Mouse (Mus musculus) liver, embryonic 14.5 days (tissue): ENCODE data around the gene Kifap3. TPM values are rescaled to one million over a fixed set of nuclear protein-coding genes. Genes with fewer than 3 reads are reported as not detected.

Experiments used
- ATAC-seq: fragments of 200-750 bp; cut with Nextera tagmentation; 2 replicates; pipeline ENCODE4 v1.8.0; 2017; ENCODE audit warnings: moderate number of reproducible peaks, mild to moderate bottlenecking, moderate library complexity; ENCODE audit not compliant: insufficient read depth
- DNase-seq, 3 experiments: peaks; one replicate each; pipeline ENCODE4 v3.0.0-alpha.2; 2012 to 2013; ENCODE audit warnings: low read depth in 3 of 3, low spot score in 3 of 3
- H3K27ac ChIP-seq: fragments of 300-500 bp; sonication (generic); 2 replicates; pipeline ENCODE4 v1.5.1; 2014; ENCODE audit warnings: moderate library complexity, mild to moderate bottlenecking, control low read depth, inconsistent platforms
- H3K27me3 ChIP-seq: fragments of 300-500 bp; sonication (generic); 2 replicates; pipeline ENCODE4 v1.6.1; 2014; ENCODE audit warnings: mild to moderate bottlenecking, low read length, moderate library complexity; ENCODE audit not compliant: control insufficient read depth, insufficient read depth
- H3K36me3 ChIP-seq: fragments of 300-500 bp; sonication (generic); replicated peaks from 2 replicates; pipeline ENCODE4 v1.6.1; 2014; ENCODE audit warnings: low read depth; ENCODE audit not compliant: control insufficient read depth, insufficient read depth
- H3K4me1 ChIP-seq, 2 experiments: fragments of 200-500 bp in 1 of 2; fragments of 300-500 bp in 1 of 2; sonication (generic) in 1 of 2; replicated peaks; 2 replicates each; pipeline ENCODE4 v1.6.1; 2012 to 2014; ENCODE audit warnings: antibody characterized with exemption in 1 of 2, inconsistent platforms in 1 of 2, low read length in 1 of 2; ENCODE audit not compliant: control insufficient read depth in 2 of 2, insufficient read depth in 2 of 2
- H3K4me2 ChIP-seq: fragments of 300-500 bp; sonication (generic); 2 replicates; pipeline ENCODE4 v1.6.1; 2014; ENCODE audit warnings: low read depth, mild to moderate bottlenecking, control low read depth, moderate library complexity
- H3K4me3 ChIP-seq, 2 experiments: fragments of 200-500 bp in 1 of 2; fragments of 300-500 bp in 1 of 2; sonication (generic) in 1 of 2; 2 replicates each; pipeline ENCODE4 v1.5.1; 2012 to 2014; ENCODE audit warnings: low read depth in 2 of 2, low read length in 2 of 2, mild to moderate bottlenecking in 2 of 2, control low read depth in 1 of 2, inconsistent platforms in 1 of 2, moderate library complexity in 1 of 2; ENCODE audit not compliant: insufficient read depth in 1 of 2
- H3K9ac ChIP-seq: fragments of 300-500 bp; sonication (generic); replicated peaks from 2 replicates; pipeline ENCODE4 v1.6.1; 2014; ENCODE audit warnings: mild to moderate bottlenecking, control low read depth, moderate library complexity
- H3K9me3 ChIP-seq: fragments of 300-500 bp; sonication (generic); 2 replicates; pipeline ENCODE4 v1.6.1; 2016; ENCODE audit warnings: low read length, mixed read lengths; ENCODE audit not compliant: control insufficient read depth
- CTCF ChIP-seq: IDR thresholded peaks from 2 replicates; pipeline ENCODE4 v1.5.1; 2016; ENCODE audit warnings: antibody characterized with exemption, low read depth, control low read depth
- EP300 ChIP-seq: IDR thresholded peaks from 2 replicates; pipeline ENCODE4 v1.6.1; 2016; ENCODE audit warnings: antibody characterized with exemption, low read depth
- WGBS: fragments of 180-500 bp; shearing (Covaris S2); extraction: QIAGEN DNeasy Blood & Tissue Kit; methylation state at CpG from one replicate; pipeline ENCODE4 v1.1.7; 2014; ENCODE audit not compliant: insufficient replicate concordance; 5-methylcytosine and 5-hydroxymethylcytosine counted together
- polyA plus RNA-seq, 2 experiments: library from polyadenylated mRNA; depleted of rRNA in 1 of 2; stranded (reverse) in 1 of 2; unstranded in 1 of 2; fragments of >200 nt; fragmentation: Nextera tagmentation in 1 of 2; extraction: Ambion mirVana in 1 of 2; gene quantifications; 2 replicates each; pipeline versions ENCODE4 v1.2.1 to v1.2.3; 2012 to 2014

The Kifap3 gene
- polyA plus RNA-seq, 2 experiments, result 1.3 to 2.3 TPM

- H3K4me1 ChIP-seq, result no peaks in the 10 kb centered on the region
- H3K27ac ChIP-seq, result no peak overlapping the region
- DNase-seq (no peak), ATAC-seq (no peak)
- TF ChIP-seq EP300 (no peak), CTCF (no peak)
- WGBS, result 70% methylated on average over 3 of the region's 3 CpGs
- H3K9ac ChIP-seq, result no peak overlapping the region
- no peak overlapping the region for H3K4me3 ChIP-seq
- H3K27me3 ChIP-seq, result no peaks in the 10 kb centered on the region
- no peak overlapping the region for H3K4me2 ChIP-seq
- H3K9me3 ChIP-seq, result no peaks in the 10 kb centered on the region
- H3K36me3 ChIP-seq, result no peaks in the 10 kb centered on the region
Observed at GRCm38 (mm10) chr1:163903411-163903810, 124.0 kb downstream of the Kifap3 start.

DNA sequence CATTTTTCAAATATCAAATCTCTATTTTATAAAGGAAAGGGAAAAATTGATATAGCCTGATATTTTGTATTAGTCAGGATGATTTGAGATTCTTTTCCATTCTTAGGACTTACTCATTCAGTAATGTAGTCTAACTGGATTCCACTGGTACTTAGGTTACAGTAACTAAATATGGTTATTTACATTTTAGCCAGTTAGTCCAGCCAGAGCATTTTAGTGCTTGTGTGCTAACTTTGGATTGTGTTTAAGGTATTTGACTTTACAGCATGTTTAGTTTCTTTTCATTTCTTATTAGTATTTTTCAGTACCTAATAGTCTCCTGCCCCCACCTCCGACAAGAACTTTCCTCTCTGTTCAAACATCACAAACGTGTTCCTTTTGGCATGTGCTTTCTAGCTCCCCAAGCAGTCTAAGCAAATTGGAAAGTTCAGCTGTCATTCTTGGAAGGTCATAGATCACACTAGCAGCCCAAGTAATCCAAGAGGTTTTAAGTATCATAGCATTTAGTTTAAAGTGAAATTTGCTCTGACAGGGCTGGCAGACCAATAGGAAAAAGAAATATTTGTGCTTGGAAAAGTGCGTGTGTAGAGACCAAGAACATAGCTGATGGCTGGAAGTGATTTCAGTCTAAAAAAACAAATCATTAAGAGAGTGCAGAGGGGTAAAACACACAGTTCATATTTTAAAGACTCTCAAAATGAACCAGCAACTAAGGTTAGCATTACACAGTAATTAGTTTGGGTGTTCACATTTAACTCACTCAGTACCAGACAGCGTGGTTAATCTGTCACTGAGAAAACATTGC lies 127.8 kb downstream of the Kifap3 start:
- Histone ChIP-seq H3K27me3 (no peaks in the 10 kb centered on the region), H3K9me3 (no peaks in the 10 kb centered on the region), H3K4me1 (no peaks in the 10 kb centered on the region), H3K9ac (no peak overlapping the region), H3K36me3 (no peaks in the 10 kb centered on the region), H3K27ac (no peak overlapping the region), H3K4me2 (no peak overlapping the region), H3K4me3 (no peak overlapping the region)
- WGBS, result 67% methylated on average over 4 of the region's 4 CpGs
- ATAC-seq (no peak), DNase-seq (no peak)
- TF ChIP-seq EP300, result no peak
- TF ChIP-seq CTCF, result no peak

- WGBS, result 31% methylated on average over 11 of the region's 11 CpGs
- no peak for DNase-seq
- H3K9ac ChIP-seq, result no peak overlapping the region
- no peak overlapping the region for H3K4me2 ChIP-seq
- H3K4me1 ChIP-seq, result no peaks in the 10 kb centered on the region
- no peaks in the 10 kb centered on the region for H3K9me3 ChIP-seq
- no peak for ATAC-seq
- H3K36me3 ChIP-seq, result no peaks in the 10 kb centered on the region
- no peaks in the 10 kb centered on the region for H3K27me3 ChIP-seq
- H3K27ac ChIP-seq, result no peak overlapping the region
- no peak overlapping the region for H3K4me3 ChIP-seq
- no peak for TF ChIP-seq EP300
- TF ChIP-seq CTCF, result no peak
Observed at GRCm38 (mm10) chr1:163908389-163908788, 129.0 kb downstream of the Kifap3 start.

GRCm38 (mm10) chr1:163910343-163910742 lies 131.0 kb downstream of the Kifap3 start:
- Histone ChIP-seq H3K4me2 (no peak overlapping the region), H3K27ac (no peak overlapping the region), H3K36me3 (no peaks in the 10 kb centered on the region), H3K9me3 (no peaks in the 10 kb centered on the region), H3K9ac (no peak overlapping the region), H3K4me1 (no peaks in the 10 kb centered on the region), H3K27me3 (no peaks in the 10 kb centered on the region), H3K4me3 (no peak overlapping the region)
- TF ChIP-seq EP300 (no peak), CTCF (peak; percentile 59; the same call in 1 of the 2 replicates)
- 3% methylated on average over 2 of the region's 2 CpGs for WGBS
- DNase-seq (no peak), ATAC-seq (no peak; the same call in 1 of the 2 replicates)

DNA sequence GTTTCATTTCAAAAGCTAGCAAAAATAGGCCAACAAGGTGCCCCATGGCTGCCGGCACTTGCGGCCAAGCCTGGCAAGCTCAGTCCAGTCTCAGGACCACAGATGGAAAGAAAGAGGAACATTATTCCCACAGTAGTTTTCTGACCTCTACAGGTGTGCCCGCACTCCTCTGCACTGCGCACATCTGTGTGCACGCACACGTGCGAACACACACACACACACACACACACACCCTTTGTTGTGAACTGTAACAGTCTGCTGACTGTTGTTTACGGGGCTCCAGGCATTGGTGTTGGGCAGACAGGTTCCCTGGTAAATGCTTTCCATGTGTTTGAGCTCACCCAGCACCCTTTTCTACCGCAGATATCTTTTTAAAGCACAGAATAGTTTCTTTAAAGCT lies 131.4 kb downstream of the Kifap3 start:
- Histone ChIP-seq H3K4me1 (no peaks in the 10 kb centered on the region), H3K9ac (no peak overlapping the region), H3K27me3 (no peaks in the 10 kb centered on the region), H3K36me3 (no peaks in the 10 kb centered on the region), H3K4me3 (no peak overlapping the region), H3K9me3 (no peaks in the 10 kb centered on the region), H3K4me2 (no peak overlapping the region), H3K27ac (no peak overlapping the region)
- DNase-seq (no peak), ATAC-seq (0 out of 2 replicates have a peak, but pooled peaks have one; percentile 26)
- no peak for TF ChIP-seq EP300
- no peak for TF ChIP-seq CTCF
- 78% methylated on average over 9 of the region's 9 CpGs for WGBS
